Mouse (Mus musculus): ENCODE results near the gene Ahsa2. TPM values are rescaled to one million over a fixed set of nuclear protein-coding genes. Genes with fewer than 3 reads are reported as not detected.
"Not testable (repeated sequence)": the region's sequence is repeated elsewhere in the genome, so short reads cannot be mapped to it uniquely, and the experiment has no call there.

Ahsa2 gene
- polyA plus RNA-seq (2012; ENCODE audit: insufficient read depth, insufficient read length, low replicate concordance, missing spikeins), result not detected in 2 replicates

DNA sequence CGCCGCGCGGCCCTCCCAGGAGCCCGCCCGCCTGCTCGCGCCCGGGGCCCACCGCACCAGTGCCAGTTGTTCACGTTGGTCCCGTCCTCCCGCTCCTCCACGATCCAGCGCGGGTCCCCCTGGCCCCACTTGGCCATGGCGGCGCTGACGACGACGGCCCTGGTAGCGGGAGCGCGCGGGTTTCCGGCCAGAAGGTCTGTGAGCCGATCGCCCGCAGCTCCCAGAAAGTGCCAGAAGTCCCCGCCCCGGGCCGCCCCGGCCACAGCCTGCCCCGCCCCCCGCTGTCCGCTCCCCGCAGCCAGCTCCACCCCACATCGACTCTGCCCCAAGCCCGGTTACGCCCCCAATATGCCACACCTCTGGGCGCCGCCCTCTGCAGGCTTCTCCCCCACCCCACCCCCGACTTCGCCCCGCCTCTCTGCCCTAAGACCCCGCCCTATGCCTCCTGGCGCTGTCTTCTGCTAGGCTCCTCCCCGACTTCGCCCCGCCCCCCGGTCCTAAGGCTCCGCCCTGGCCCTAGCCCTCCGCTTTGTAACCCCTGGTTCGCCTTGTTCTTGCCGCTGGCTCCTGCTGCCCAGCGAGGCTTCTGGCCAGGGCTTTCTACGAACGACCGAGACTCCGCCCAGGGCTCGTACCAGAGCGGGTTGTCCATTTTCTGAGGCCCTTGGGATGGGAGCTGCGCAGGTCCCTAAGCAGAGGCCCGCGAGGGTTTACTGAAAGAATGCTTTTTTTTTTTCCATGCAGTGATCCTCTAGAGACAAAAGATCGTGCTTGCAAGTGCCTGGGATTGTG lies at the start of gene Ahsa2:
TSS of gene Ahsa2 (minus strand) at position 313 of the 792 bp plus-strand sequence.
- H3K27ac ChIP-seq (ENCODE audit: insufficient read depth, low read depth, low read length), result peak within 1 kb of the TSS; percentile 82
- TF ChIP-seq POLR2A (IDR thresholded peaks at IDR 0.05; ENCODE audit: insufficient read depth, low read depth, low read length) (peak; percentile 12; the same call in 1 of the 2 replicates), CTCF (IDR thresholded peaks at IDR 0.05; ENCODE audit: insufficient read depth, low read depth, low read length) (no peak)
- under 1% methylated on average over 66 of the region's 66 CpGs for WGBS
- H3K4me3 ChIP-seq (ENCODE audit: insufficient read depth, low read depth, low read length), result peak within 1 kb of the TSS; percentile 84
- H3K4me1 ChIP-seq (ENCODE audit: control insufficient read depth, insufficient read depth, low read length), result peaks cover 4% of the 10 kb centered on the region

DNA sequence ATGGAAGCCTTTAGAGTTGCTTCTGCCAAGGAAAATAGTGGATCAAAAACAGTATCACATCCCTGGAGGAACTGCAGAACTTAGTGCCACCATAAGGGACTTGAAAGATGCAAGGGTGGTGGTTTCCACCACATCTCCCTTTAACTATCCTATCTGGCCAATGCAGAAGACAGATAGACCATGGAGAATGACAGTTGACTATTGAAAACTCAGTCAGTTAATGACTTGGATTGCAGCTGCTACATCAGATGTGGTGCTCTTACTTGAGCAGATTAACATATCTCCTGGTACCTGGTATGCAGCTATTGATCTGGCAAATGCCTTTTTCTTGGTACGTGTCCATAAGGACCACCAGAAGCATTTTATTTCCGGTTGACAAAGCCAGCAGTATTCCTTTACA lies 39.6 kb upstream of the Ahsa2 start:
- Histone ChIP-seq H3K4me1 (ENCODE audit: control insufficient read depth, insufficient read depth, low read length) (no peaks in the 10 kb centered on the region), H3K4me3 (ENCODE audit: insufficient read depth, low read depth, low read length) (no peak overlapping the region), H3K27ac (ENCODE audit: insufficient read depth, low read depth, low read length) (no peak overlapping the region)
- no peak for TF ChIP-seq CTCF (IDR thresholded peaks at IDR 0.05; ENCODE audit: insufficient read depth, low read depth, low read length)
- no peak for TF ChIP-seq POLR2A (IDR thresholded peaks at IDR 0.05; ENCODE audit: insufficient read depth, low read depth, low read length)
- WGBS, result 94% methylated on average over 2 of the region's 2 CpGs

DNA sequence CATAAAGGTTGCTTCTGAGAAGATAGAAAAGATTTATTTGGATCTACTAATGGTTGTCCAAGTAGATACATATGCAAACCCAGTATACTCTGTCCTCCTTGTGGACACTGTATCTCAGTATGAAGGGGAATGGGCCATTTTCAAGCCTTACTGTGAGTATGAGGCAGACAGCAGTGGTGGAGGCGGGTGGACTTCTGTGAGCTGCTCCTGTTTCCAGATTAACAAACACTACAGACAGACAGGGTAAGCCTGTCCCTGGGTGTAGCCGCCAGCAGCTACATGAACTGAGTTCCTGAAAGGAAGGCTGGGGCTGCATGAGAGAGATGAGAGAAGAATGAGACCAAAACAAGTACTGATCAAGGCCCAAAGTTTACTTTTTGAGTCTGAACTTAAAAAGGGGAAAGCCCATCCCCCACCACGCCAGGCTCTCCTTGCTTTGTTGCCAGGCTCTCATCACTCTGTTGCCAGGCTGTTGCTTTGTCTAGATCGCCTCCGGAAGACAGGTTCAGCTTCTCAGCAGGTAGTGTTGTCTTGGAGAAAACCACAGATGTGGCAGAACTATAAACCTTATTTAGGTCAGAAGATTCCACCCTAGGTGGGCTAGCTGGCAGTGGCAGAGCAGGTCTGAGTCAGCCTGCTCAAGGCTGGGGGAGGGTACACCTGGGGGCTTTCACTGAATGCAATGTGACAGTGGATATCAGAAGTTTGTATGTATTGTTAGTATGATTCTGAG lies 22.8 kb upstream of the Ahsa2 start, which contains the start of gene 1700093K21Rik:
TSS of gene 1700093K21Rik (minus strand) at position 683 of the 733 bp plus-strand sequence.
- Histone ChIP-seq H3K4me3 (ENCODE audit: insufficient read depth, low read depth, low read length) (no peak within 1 kb of the TSS), H3K27ac (ENCODE audit: insufficient read depth, low read depth, low read length) (no peak within 1 kb of the TSS), H3K4me1 (ENCODE audit: control insufficient read depth, insufficient read depth, low read length) (peaks cover 3% of the 10 kb centered on the region; the same call in 1 of the 2 replicates)
- WGBS, result 66% methylated on average over 5 of the region's 5 CpGs
- no peak for TF ChIP-seq CTCF (IDR thresholded peaks at IDR 0.05; ENCODE audit: insufficient read depth, low read depth, low read length)
- no peak for TF ChIP-seq POLR2A (IDR thresholded peaks at IDR 0.05; ENCODE audit: insufficient read depth, low read depth, low read length)

DNA sequence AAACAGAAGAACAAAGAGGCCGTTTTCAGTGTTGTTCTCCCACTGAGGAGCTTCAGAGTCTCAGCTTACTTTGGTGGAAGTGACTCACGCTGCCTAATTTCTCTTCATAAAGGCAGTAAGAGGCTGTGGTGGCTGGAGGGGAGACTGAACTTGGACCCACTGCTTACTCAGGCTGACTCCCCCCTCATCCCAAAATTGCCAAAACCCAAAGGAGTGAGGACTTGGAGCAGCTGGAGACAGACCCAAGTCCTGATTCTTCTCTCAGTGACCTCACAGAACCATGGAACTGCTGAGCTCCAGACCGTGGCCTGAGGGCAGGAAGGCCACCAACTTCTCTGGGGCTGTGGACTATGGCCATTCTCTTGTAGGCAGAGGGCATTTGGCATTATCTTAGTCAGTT lies 21.2 kb upstream of the Ahsa2 start:
- TF ChIP-seq POLR2A (IDR thresholded peaks at IDR 0.05; ENCODE audit: insufficient read depth, low read depth, low read length), result no peak
- no peak for TF ChIP-seq CTCF (IDR thresholded peaks at IDR 0.05; ENCODE audit: insufficient read depth, low read depth, low read length)
- Histone ChIP-seq H3K4me3 (ENCODE audit: insufficient read depth, low read depth, low read length) (no peak overlapping the region), H3K4me1 (ENCODE audit: control insufficient read depth, insufficient read depth, low read length) (peaks cover 3% of the 10 kb centered on the region; the same call in 1 of the 2 replicates), H3K27ac (ENCODE audit: insufficient read depth, low read depth, low read length) (no peak overlapping the region)
- WGBS, result 53% methylated on average over 3 of the region's 3 CpGs

DNA sequence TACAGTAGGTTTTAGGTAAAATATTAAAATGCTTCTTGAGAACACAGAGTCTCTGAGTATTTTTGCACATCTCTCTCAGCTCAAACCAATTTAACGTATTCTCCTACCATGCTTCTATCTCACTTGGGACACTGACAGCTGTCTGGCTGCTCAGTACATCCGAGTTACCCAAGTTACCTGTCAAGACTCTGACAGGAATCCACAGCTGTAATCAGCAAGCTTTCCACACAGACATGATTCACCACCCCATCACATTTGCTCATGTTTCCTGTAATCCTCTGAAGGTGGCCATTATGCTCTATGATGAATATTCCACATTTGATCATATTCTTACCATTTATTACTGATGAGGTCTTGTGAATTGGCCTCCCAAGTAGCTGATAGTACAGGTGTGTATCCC lies 17.5 kb upstream of the Ahsa2 start:
- H3K4me1 ChIP-seq (ENCODE audit: control insufficient read depth, insufficient read depth, low read length), result peaks cover 3% of the 10 kb centered on the region; the same call in 1 of the 2 replicates
- 75% methylated on average over 2 of the region's 2 CpGs for WGBS

DNA sequence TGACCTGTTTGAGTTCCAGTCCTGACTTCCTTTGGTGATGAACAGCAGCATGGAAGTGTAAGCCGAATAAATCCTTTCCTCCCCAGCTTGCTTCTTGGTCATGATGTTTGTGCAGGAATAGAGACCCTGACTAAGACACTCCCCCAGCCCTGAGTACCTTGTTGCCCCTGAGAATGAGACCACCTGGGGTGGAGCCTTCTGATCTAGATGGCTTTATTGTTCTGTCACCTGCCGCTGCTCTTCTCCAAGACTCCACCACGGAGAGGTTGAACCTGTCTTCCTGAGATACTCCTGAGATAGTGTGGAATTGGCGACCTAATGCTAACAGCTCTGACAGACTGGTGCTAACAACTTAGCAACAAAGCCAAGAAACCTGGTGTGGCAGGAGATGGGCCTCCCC lies 17.0 kb upstream of the Ahsa2 start:
- H3K4me1 ChIP-seq (ENCODE audit: control insufficient read depth, insufficient read depth, low read length); H3K4me3 ChIP-seq (ENCODE audit: insufficient read depth, low read depth, low read length); H3K27ac ChIP-seq (ENCODE audit: insufficient read depth, low read depth, low read length): not testable (repeated sequence)
- WGBS, result 71% methylated on average over 4 of the region's 4 CpGs

More for the DNA sequence above, 17.5 kb upstream of the Ahsa2 start:
- H3K27ac ChIP-seq (ENCODE audit: insufficient read depth, low read depth, low read length), result no peak overlapping the region
- no peak overlapping the region for H3K4me3 ChIP-seq (ENCODE audit: insufficient read depth, low read depth, low read length)
- TF ChIP-seq CTCF (IDR thresholded peaks at IDR 0.05; ENCODE audit: insufficient read depth, low read depth, low read length) (no peak), POLR2A (IDR thresholded peaks at IDR 0.05; ENCODE audit: insufficient read depth, low read depth, low read length) (no peak)

DNA sequence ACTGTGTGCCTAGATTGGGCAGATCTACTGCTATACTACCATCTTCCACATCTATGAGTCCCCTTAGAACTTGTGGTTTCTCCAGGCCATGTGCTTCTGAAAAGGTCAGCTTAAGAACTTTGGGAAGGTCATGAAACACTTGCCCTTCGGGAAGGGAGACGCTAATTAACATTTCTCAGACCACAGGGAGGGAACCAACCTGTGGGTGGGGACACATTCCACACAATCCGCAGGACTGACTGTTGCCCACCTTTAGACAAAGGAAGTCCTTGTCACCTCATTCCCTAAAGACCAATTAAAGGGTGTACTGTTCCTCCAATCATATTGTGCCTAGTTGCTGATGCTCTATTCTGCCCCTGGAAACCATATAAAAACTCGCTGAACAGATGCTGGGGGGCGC lies 7.0 kb upstream of the Ahsa2 start:
- H3K27ac ChIP-seq (ENCODE audit: insufficient read depth, low read depth, low read length); H3K4me3 ChIP-seq (ENCODE audit: insufficient read depth, low read depth, low read length); H3K4me1 ChIP-seq (ENCODE audit: control insufficient read depth, insufficient read depth, low read length): not testable (repeated sequence)
- 76% methylated on average over 5 of the region's 5 CpGs for WGBS

DNA sequence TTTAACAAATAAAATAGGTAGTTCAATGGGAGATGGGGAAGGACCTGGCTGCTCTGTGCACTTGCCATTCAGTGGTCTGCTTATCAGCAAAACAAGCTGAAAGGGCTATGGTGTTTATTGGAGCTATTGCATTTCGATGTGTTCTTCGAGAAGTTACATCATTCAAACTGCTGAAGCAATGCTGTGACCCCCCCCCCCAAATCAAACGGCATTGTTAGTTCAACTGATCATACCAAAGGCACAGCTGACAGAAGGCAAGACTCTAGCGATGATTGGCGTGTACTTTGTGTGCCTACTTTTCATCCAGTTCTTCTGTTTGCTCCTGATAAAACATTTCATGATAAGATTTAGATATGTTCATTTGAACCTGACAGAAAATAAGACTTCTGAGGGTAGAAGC lies 779 bp upstream of the Ahsa2 start:
- TF ChIP-seq POLR2A (IDR thresholded peaks at IDR 0.05; ENCODE audit: insufficient read depth, low read depth, low read length), result no peak
- no peak for TF ChIP-seq CTCF (IDR thresholded peaks at IDR 0.05; ENCODE audit: insufficient read depth, low read depth, low read length)
- peaks cover 4% of the 10 kb centered on the region for H3K4me1 ChIP-seq (ENCODE audit: control insufficient read depth, insufficient read depth, low read length)
- H3K27ac ChIP-seq (ENCODE audit: insufficient read depth, low read depth, low read length), result 0 out of 2 replicates have a peak overlapping the region, but pooled peaks have one; percentile 82
- no peak overlapping the region for H3K4me3 ChIP-seq (ENCODE audit: insufficient read depth, low read depth, low read length)
- WGBS, result 37% methylated on average over 5 of the region's 5 CpGs

DNA sequence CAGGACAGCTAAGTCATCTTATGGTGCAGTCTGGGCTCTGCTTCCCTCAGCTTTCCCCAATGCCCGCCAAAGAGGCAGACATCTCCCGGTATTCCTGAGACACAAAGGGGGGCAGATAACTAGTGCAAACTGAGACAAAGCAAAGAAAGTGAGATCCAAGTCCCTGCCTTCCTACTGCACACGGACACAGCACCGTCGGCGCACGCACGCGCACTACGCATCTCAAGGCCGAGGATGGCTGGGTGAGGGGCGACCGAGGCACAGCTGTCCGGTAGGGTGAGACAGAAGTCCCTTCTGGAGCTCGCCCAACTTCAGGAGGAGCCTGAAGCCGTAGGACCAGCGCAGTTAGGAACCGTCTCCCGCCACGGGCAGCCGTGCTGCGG lies 504 bp downstream of the Ahsa2 start:
- peak overlapping the region; percentile 84 for H3K4me3 ChIP-seq (ENCODE audit: insufficient read depth, low read depth, low read length)
- H3K4me1 ChIP-seq (ENCODE audit: control insufficient read depth, insufficient read depth, low read length), result peaks cover 4% of the 10 kb centered on the region
- H3K27ac ChIP-seq (ENCODE audit: insufficient read depth, low read depth, low read length), result peak overlapping the region; percentile 60
- TF ChIP-seq POLR2A (IDR thresholded peaks at IDR 0.05; ENCODE audit: insufficient read depth, low read depth, low read length), result 0 out of 2 replicates have a peak, but pooled peaks have one; percentile 35
- TF ChIP-seq CTCF (IDR thresholded peaks at IDR 0.05; ENCODE audit: insufficient read depth, low read depth, low read length), result 0 out of 2 replicates have a peak, but pooled peaks have one; percentile 36
- under 1% methylated on average over 22 of the region's 22 CpGs for WGBS

All from olfactory bulb, adult 2 months (tissue).